Mouse (Mus musculus): Measurements from ENCODE around the gene Xntrpc. TPM values are rescaled to one million over a fixed set of nuclear protein-coding genes. Genes with fewer than 3 reads are reported as not detected.
"Not testable (repeated sequence)": the region's sequence is repeated elsewhere in the genome, so short reads cannot be mapped to it uniquely, and the experiment has no call there.

The Xntrpc gene
- polyA plus RNA-seq, 1 experiment from 2014 or later: 2.6 TPM

- H3K9me3 ChIP-seq: no peaks in the 10 kb centered on the region
- peaks cover 78% of the 10 kb centered on the region for H3K36me3 ChIP-seq
- 90% methylated on average over 3 of the region's 3 CpGs for WGBS
- no peaks in the 10 kb centered on the region for H3K4me1 ChIP-seq
- ATAC-seq (ENCODE audit: insufficient number of reproducible peaks, insufficient read depth, low FRiP score, low TSS enrichment): no peak
- no peak overlapping the region for H3K27ac ChIP-seq
- H3K4me3 ChIP-seq: no peak overlapping the region
- no peak overlapping the region for H3K4me2 ChIP-seq (replicated peaks)
- no peak overlapping the region for H3K9ac ChIP-seq
- no peaks in the 10 kb centered on the region for H3K27me3 ChIP-seq
These were observed 28.2 kb upstream of the Xntrpc start for GRCm38 (mm10) chr7:102037318-102037717.

- WGBS: 80% methylated on average over 2 of the region's 2 CpGs
- Histone ChIP-seq H3K4me3 (no peak overlapping the region), H3K4me1 (no peaks in the 10 kb centered on the region), H3K36me3 (peaks cover 41% of the 10 kb centered on the region), H3K9ac (no peak overlapping the region), H3K27ac (no peak overlapping the region), H3K27me3 (no peaks in the 10 kb centered on the region), H3K4me2 (replicated peaks) (no peak overlapping the region), H3K9me3 (no peaks in the 10 kb centered on the region)
- ATAC-seq (ENCODE audit: insufficient number of reproducible peaks, insufficient read depth, low FRiP score, low TSS enrichment): no peak
These were observed 23.2 kb upstream of the Xntrpc start for GRCm38 (mm10) chr7:102042314-102042713.

GRCm38 (mm10) chr7:102048524-102048923 is 17.0 kb upstream of the Xntrpc start:
- not testable (repeated sequence) for ATAC-seq (ENCODE audit: insufficient number of reproducible peaks, insufficient read depth, low FRiP score, low TSS enrichment); H3K4me2 ChIP-seq (replicated peaks); H3K27me3 ChIP-seq; H3K27ac ChIP-seq; H3K9me3 ChIP-seq; H3K9ac ChIP-seq; H3K4me1 ChIP-seq; H3K4me3 ChIP-seq
- H3K36me3 ChIP-seq: peaks cover 16% of the 10 kb centered on the region

GRCm38 (mm10) chr7:102061353-102061752 is 4.2 kb upstream of the Xntrpc start:
- Histone ChIP-seq H3K4me1 (peaks cover 13% of the 10 kb centered on the region), H3K9me3 (no peaks in the 10 kb centered on the region), H3K36me3 (peaks cover 17% of the 10 kb centered on the region), H3K9ac (no peak overlapping the region), H3K27ac (no peak overlapping the region), H3K4me3 (no peak overlapping the region), H3K4me2 (replicated peaks) (no peak overlapping the region), H3K27me3 (no peaks in the 10 kb centered on the region)
- ATAC-seq (ENCODE audit: insufficient number of reproducible peaks, insufficient read depth, low FRiP score, low TSS enrichment): no peak
- WGBS: 89% methylated on average over 3 of the region's 3 CpGs

- ATAC-seq (ENCODE audit: insufficient number of reproducible peaks, insufficient read depth, low FRiP score, low TSS enrichment): no peak
- H3K4me2 ChIP-seq (replicated peaks): no peak overlapping the region
- H3K9ac ChIP-seq: no peak overlapping the region
- peaks cover 13% of the 10 kb centered on the region for H3K36me3 ChIP-seq
- no peak overlapping the region for H3K4me3 ChIP-seq
- 89% methylated on average over 1 of the region's 1 CpGs for WGBS
- no peaks in the 10 kb centered on the region for H3K27me3 ChIP-seq
- H3K4me1 ChIP-seq: peaks cover 17% of the 10 kb centered on the region
- no peak overlapping the region for H3K27ac ChIP-seq
- no peaks in the 10 kb centered on the region for H3K9me3 ChIP-seq
These were observed 3.3 kb upstream of the Xntrpc start for GRCm38 (mm10) chr7:102062203-102062602.

- 83% methylated on average over 9 of the region's 9 CpGs for WGBS
- Histone ChIP-seq H3K27ac (no peak overlapping the region), H3K4me2 (replicated peaks) (peak overlapping the region; percentile 74), H3K27me3 (no peaks in the 10 kb centered on the region), H3K4me1 (peaks cover 17% of the 10 kb centered on the region), H3K4me3 (peak overlapping the region; percentile 64), H3K9ac (no peak overlapping the region; the same call in 1 of the 2 replicates), H3K36me3 (peaks cover 15% of the 10 kb centered on the region), H3K9me3 (no peaks in the 10 kb centered on the region)
- no peak for ATAC-seq (ENCODE audit: insufficient number of reproducible peaks, insufficient read depth, low FRiP score, low TSS enrichment)
These were observed 1.6 kb upstream of the Xntrpc start for GRCm38 (mm10) chr7:102063891-102064290.

GRCm38 (mm10) chr7:102064655-102065045 is 863 bp upstream of the Xntrpc start:
- peaks cover 7% of the 10 kb centered on the region; the same call in 1 of the 2 replicates for H3K36me3 ChIP-seq
- no peaks in the 10 kb centered on the region for H3K9me3 ChIP-seq
- H3K27ac ChIP-seq: peak overlapping the region; percentile 78; the same call in 1 of the 2 replicates
- ATAC-seq (ENCODE audit: insufficient number of reproducible peaks, insufficient read depth, low FRiP score, low TSS enrichment): no peak
- H3K4me1 ChIP-seq: peaks cover 17% of the 10 kb centered on the region
- peak overlapping the region; percentile 64 for H3K9ac ChIP-seq
- H3K27me3 ChIP-seq: no peaks in the 10 kb centered on the region
- under 1% methylated on average over 9 of the region's 9 CpGs for WGBS
- peak overlapping the region; percentile 74 for H3K4me2 ChIP-seq (replicated peaks)
- peak overlapping the region; percentile 64 for H3K4me3 ChIP-seq

- Histone ChIP-seq H3K4me3 (peak overlapping the region; percentile 64), H3K9me3 (no peaks in the 10 kb centered on the region), H3K36me3 (peaks cover 5% of the 10 kb centered on the region; the same call in 1 of the 2 replicates), H3K9ac (peak overlapping the region; percentile 64), H3K27ac (no peak overlapping the region), H3K4me2 (replicated peaks) (peak overlapping the region; percentile 74), H3K27me3 (no peaks in the 10 kb centered on the region), H3K4me1 (peaks cover 17% of the 10 kb centered on the region)
- 74% methylated on average over 6 of the region's 6 CpGs for WGBS
- ATAC-seq (ENCODE audit: insufficient number of reproducible peaks, insufficient read depth, low FRiP score, low TSS enrichment): no peak
These were observed 850 bp downstream of the Xntrpc start for GRCm38 (mm10) chr7:102066363-102066762.

- Histone ChIP-seq H3K27ac (no peak overlapping the region), H3K4me3 (no peak overlapping the region), H3K27me3 (no peaks in the 10 kb centered on the region), H3K9ac (no peak overlapping the region), H3K9me3 (no peaks in the 10 kb centered on the region), H3K36me3 (peaks cover 87% of the 10 kb centered on the region), H3K4me2 (replicated peaks) (no peak overlapping the region), H3K4me1 (no peaks in the 10 kb centered on the region)
- no peak for ATAC-seq (ENCODE audit: insufficient number of reproducible peaks, insufficient read depth, low FRiP score, low TSS enrichment)
- 86% methylated on average over 7 of the region's 7 CpGs for WGBS
These were observed 11.3 kb downstream of the Xntrpc start for GRCm38 (mm10) chr7:102076714-102077296.

GRCm38 (mm10) chr7:102078517-102078916 is 13.0 kb downstream of the Xntrpc start:
- WGBS: 81% methylated on average over 7 of the region's 7 CpGs
- H3K9me3 ChIP-seq: no peaks in the 10 kb centered on the region
- H3K27me3 ChIP-seq: no peaks in the 10 kb centered on the region
- no peak for ATAC-seq (ENCODE audit: insufficient number of reproducible peaks, insufficient read depth, low FRiP score, low TSS enrichment)
- H3K36me3 ChIP-seq: peaks cover 90% of the 10 kb centered on the region
- no peak overlapping the region for H3K4me2 ChIP-seq (replicated peaks)
- H3K4me1 ChIP-seq: no peaks in the 10 kb centered on the region
- no peak overlapping the region for H3K27ac ChIP-seq
- no peak overlapping the region for H3K4me3 ChIP-seq
- H3K9ac ChIP-seq: no peak overlapping the region

GRCm38 (mm10) chr7:102080311-102080710 is 14.8 kb downstream of the Xntrpc start:
- ATAC-seq (ENCODE audit: insufficient number of reproducible peaks, insufficient read depth, low FRiP score, low TSS enrichment): no peak
- peaks cover 88% of the 10 kb centered on the region for H3K36me3 ChIP-seq
- 86% methylated on average over 8 of the region's 8 CpGs for WGBS

GRCm38 (mm10) chr7:102081784-102082183 is 16.3 kb downstream of the Xntrpc start:
- H3K27me3 ChIP-seq: no peaks in the 10 kb centered on the region
- no peaks in the 10 kb centered on the region for H3K4me1 ChIP-seq
- H3K4me2 ChIP-seq (replicated peaks): no peak overlapping the region
- no peak overlapping the region for H3K4me3 ChIP-seq
- 93% methylated on average over 5 of the region's 5 CpGs for WGBS
- no peak overlapping the region for H3K9ac ChIP-seq
- peaks cover 92% of the 10 kb centered on the region for H3K36me3 ChIP-seq
- H3K27ac ChIP-seq: no peak overlapping the region
- no peak for ATAC-seq (ENCODE audit: insufficient number of reproducible peaks, insufficient read depth, low FRiP score, low TSS enrichment)
- no peaks in the 10 kb centered on the region for H3K9me3 ChIP-seq

More at GRCm38 (mm10) chr7:102080311-102080710, 14.8 kb downstream of the Xntrpc start:
- H3K27me3 ChIP-seq: no peaks in the 10 kb centered on the region
- H3K9ac ChIP-seq: no peak overlapping the region
- no peak overlapping the region for H3K27ac ChIP-seq
- no peak overlapping the region for H3K4me3 ChIP-seq
- no peak overlapping the region for H3K4me2 ChIP-seq (replicated peaks)
- no peaks in the 10 kb centered on the region for H3K4me1 ChIP-seq
- no peaks in the 10 kb centered on the region for H3K9me3 ChIP-seq
